ENCODE assay signal across 7 mouse cellular contexts in genomic region chr17:78611117-78611516, GRCm38 (mm10).
DNase-seq lines count a peak whose midpoint lies in the region; ATAC-seq and TF ChIP-seq lines count a peak whose summit lies in the region.

No protein-coding gene starts in this region.

- peak; percentile 70 for TF ChIP-seq CTCF in hindbrain, postnatal 0 days (IDR thresholded peaks at IDR 0.05; ENCODE audit: low read depth)
- peak; percentile 45; the same call in 1 of the 2 replicates for TF ChIP-seq CTCF in bone marrow, adult 2 months (IDR thresholded peaks at IDR 0.05; ENCODE audit: control insufficient read depth, insufficient read depth, low read length)

- peak; percentile 68; the same call in 1 of the 2 replicates for ATAC-seq in hindbrain, postnatal 0 days
- no peak for ATAC-seq in hindbrain, embryonic 12.5 days (ENCODE audit: low FRiP score)
- ATAC-seq in forebrain, embryonic 15.5 days (replicated peaks) = no peak

- peak; percentile 48 for DNase-seq in hindbrain, postnatal 0 days (ENCODE audit: low spot score)
- DNase-seq in ovary, postnatal 14 days (ENCODE audit: low spot score) = peak; percentile 19
- DNase-seq in ovary, postnatal 10 days (ENCODE audit: low spot score) = no peak
- peak; percentile 36 for DNase-seq in retina, postnatal 1 day

- H3K9ac ChIP-seq in hindbrain, postnatal 0 days (replicated peaks; ENCODE audit: low read length) = no peak overlapping the region
- no peak overlapping the region for H3K9ac ChIP-seq in hindbrain, embryonic 12.5 days
- no peak overlapping the region for H3K9ac ChIP-seq in forebrain, embryonic 15.5 days (replicated peaks)

- no peak overlapping the region for H3K4me2 ChIP-seq in hindbrain, postnatal 0 days (ENCODE audit: low read depth, low read length)
- H3K4me2 ChIP-seq in hindbrain, embryonic 12.5 days (replicated peaks) = no peak overlapping the region
- H3K4me2 ChIP-seq in forebrain, embryonic 15.5 days (replicated peaks) = no peak overlapping the region

- TF ChIP-seq POLR2A in bone marrow, adult 2 months (IDR thresholded peaks at IDR 0.05; ENCODE audit: borderline replicate concordance, control insufficient read depth, low read depth, low read length) = no peak

- no peaks in the 10 kb centered on the region for H3K9me3 ChIP-seq in hindbrain, postnatal 0 days (ENCODE audit: low read length)
- H3K9me3 ChIP-seq in hindbrain, embryonic 12.5 days (replicated peaks) = no peaks in the 10 kb centered on the region
- H3K9me3 ChIP-seq in forebrain, embryonic 15.5 days = no peaks in the 10 kb centered on the region

- no peak overlapping the region for H3K27ac ChIP-seq in hindbrain, postnatal 0 days
- H3K27ac ChIP-seq in hindbrain, embryonic 12.5 days = no peak overlapping the region
- no peak overlapping the region for H3K27ac ChIP-seq in bone marrow, adult 2 months (ENCODE audit: control insufficient read depth, insufficient read depth, low read depth, low read length, poor library complexity)
- H3K27ac ChIP-seq in forebrain, embryonic 15.5 days (replicated peaks) = no peak overlapping the region

- H3K4me1 ChIP-seq in hindbrain, postnatal 0 days (ENCODE audit: insufficient read depth, low read length) = no peaks in the 10 kb centered on the region
- H3K4me1 ChIP-seq in hindbrain, embryonic 12.5 days = peaks cover 7% of the 10 kb centered on the region
- no peaks in the 10 kb centered on the region; the same call in 1 of the 2 replicates for H3K4me1 ChIP-seq in bone marrow, adult 2 months (ENCODE audit: control insufficient read depth, insufficient read depth, low read length)
- H3K4me1 ChIP-seq in forebrain, embryonic 15.5 days = no peaks in the 10 kb centered on the region

- 72% methylated on average over 6 of the region's 6 CpGs for WGBS in hindbrain, postnatal 0 days
- 72% methylated on average over 6 of the region's 6 CpGs for WGBS in hindbrain, embryonic 12.5 days
- WGBS in bone marrow, adult 2 months = 72% methylated on average over 6 of the region's 6 CpGs
- WGBS in forebrain, embryonic 15.5 days = 74% methylated on average over 6 of the region's 6 CpGs

- H3K36me3 ChIP-seq in hindbrain, postnatal 0 days (ENCODE audit: insufficient read depth, low read length) = no peaks in the 10 kb centered on the region
- no peaks in the 10 kb centered on the region for H3K36me3 ChIP-seq in hindbrain, embryonic 12.5 days
- no peaks in the 10 kb centered on the region for H3K36me3 ChIP-seq in forebrain, embryonic 15.5 days

- H3K4me3 ChIP-seq in hindbrain, postnatal 0 days (ENCODE audit: low read length) = no peak overlapping the region
- H3K4me3 ChIP-seq in hindbrain, embryonic 12.5 days = no peak overlapping the region
- no peak overlapping the region for H3K4me3 ChIP-seq in bone marrow, adult 2 months (replicated peaks; ENCODE audit: control insufficient read depth, low read depth, low read length)
- no peak overlapping the region for H3K4me3 ChIP-seq in forebrain, embryonic 15.5 days

- no peaks in the 10 kb centered on the region for H3K27me3 ChIP-seq in hindbrain, postnatal 0 days (ENCODE audit: insufficient read depth, low read length)
- H3K27me3 ChIP-seq in hindbrain, embryonic 12.5 days = no peaks in the 10 kb centered on the region
- H3K27me3 ChIP-seq in forebrain, embryonic 15.5 days = no peaks in the 10 kb centered on the region
